Mouse (Mus musculus) embryonic facial prominence, embryonic 11.5 days (tissue): ENCODE measurements around the gene Zbtb18. TPM values are rescaled to one million over a fixed set of nuclear protein-coding genes. Genes with fewer than 3 reads are reported as not detected.

Source experiments
- ATAC-seq: fragments of 200-750 bp; cut with Nextera tagmentation; replicated peaks from 2 replicates; pipeline ENCODE4 v1.8.0; 2017; ENCODE audit warnings: low read depth; ENCODE audit not compliant: insufficient number of reproducible peaks, low FRiP score, low TSS enrichment
- DNase-seq: peaks from one replicate; pipeline ENCODE4 v3.0.0-alpha.2; 2015; ENCODE audit warnings: low spot score
- H3K27ac ChIP-seq: fragments of 300-500 bp; sonication (generic); replicated peaks from 2 replicates; pipeline ENCODE4 v1.5.1; 2014; ENCODE audit warnings: mild to moderate bottlenecking, low read depth, low read length, control low read depth
- H3K27me3 ChIP-seq: fragments of 300-500 bp; sonication (generic); 2 replicates; pipeline ENCODE4 v1.6.1; 2014; ENCODE audit warnings: mild to moderate bottlenecking, low read length, moderate library complexity, mixed read lengths; ENCODE audit not compliant: control insufficient read depth, insufficient read depth
- H3K36me3 ChIP-seq: fragments of 300-500 bp; sonication (generic); replicated peaks from 2 replicates; pipeline ENCODE4 v1.6.1; 2014; ENCODE audit warnings: low read depth, mild to moderate bottlenecking, low read length, moderate library complexity, mixed read lengths; ENCODE audit not compliant: control insufficient read depth, insufficient read depth
- H3K4me1 ChIP-seq: fragments of 300-500 bp; sonication (generic); 2 replicates; pipeline ENCODE4 v1.6.1; 2014; ENCODE audit warnings: low read length, mixed read lengths; ENCODE audit not compliant: control insufficient read depth, insufficient read depth
- H3K4me2 ChIP-seq: fragments of 300-500 bp; sonication (generic); 2 replicates; pipeline ENCODE4 v1.6.1; 2014; ENCODE audit warnings: low read depth, mild to moderate bottlenecking, control low read depth, low read length, moderate library complexity
- H3K4me3 ChIP-seq: fragments of 300-500 bp; sonication (generic); 2 replicates; pipeline ENCODE4 v1.5.1; 2014; ENCODE audit warnings: low read depth, low read length, control low read depth
- H3K9ac ChIP-seq: fragments of 300-500 bp; sonication (generic); replicated peaks from 2 replicates; pipeline ENCODE4 v1.6.1; 2014; ENCODE audit warnings: mild to moderate bottlenecking, control low read depth, low read length
- H3K9me3 ChIP-seq: fragments of 300-500 bp; sonication (generic); replicated peaks from 2 replicates; pipeline ENCODE4 v1.6.1; 2016; ENCODE audit warnings: mild to moderate bottlenecking, low read length, inconsistent platforms, mixed read lengths; ENCODE audit not compliant: control insufficient read depth
- WGBS: fragments of 180-500 bp; shearing (Covaris S2); extraction: QIAGEN DNeasy Blood & Tissue Kit; methylation state at CpG from one replicate; pipeline ENCODE4 v1.1.7; 2014; 5-methylcytosine and 5-hydroxymethylcytosine counted together
- polyA plus RNA-seq: library from polyadenylated mRNA; unstranded; fragments of >200 nt; fragmentation: Nextera tagmentation; extraction: Ambion mirVana; gene quantifications from 2 replicates; pipeline ENCODE4 v1.2.1, GENCODE M21; 2014

Zbtb18 gene
- polyA plus RNA-seq, 1 experiment from 2014 or later, result 6.6 TPM

DNA sequence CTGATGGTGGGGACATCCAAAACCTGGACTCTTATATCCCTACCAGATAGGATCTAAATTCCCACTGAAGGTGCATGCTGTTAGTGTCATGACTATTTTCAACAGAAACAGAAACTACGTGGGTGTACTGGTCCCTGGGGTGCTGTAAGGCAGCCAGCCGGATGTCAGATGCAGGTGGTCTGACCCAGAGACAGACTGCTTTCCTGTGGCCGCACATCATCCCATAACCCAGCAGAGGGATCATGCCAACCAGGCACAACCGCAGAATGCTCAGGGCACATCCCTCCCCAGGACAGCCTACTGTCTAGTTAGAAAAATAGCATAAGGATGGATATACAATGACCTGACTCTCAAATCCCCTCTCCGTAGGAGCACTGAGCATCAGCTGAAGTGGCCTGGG, 14.3 kb upstream of the Zbtb18 start:
- 73% methylated on average over 5 of the region's 5 CpGs for WGBS
- no peak for DNase-seq
- H3K4me3 ChIP-seq, result no peak overlapping the region
- no peak overlapping the region for H3K27ac ChIP-seq
- no peak for ATAC-seq
- no peaks in the 10 kb centered on the region for H3K9me3 ChIP-seq
- H3K4me2 ChIP-seq, result no peak overlapping the region
- H3K27me3 ChIP-seq, result no peaks in the 10 kb centered on the region
- no peaks in the 10 kb centered on the region for H3K36me3 ChIP-seq
- H3K9ac ChIP-seq, result no peak overlapping the region
- no peaks in the 10 kb centered on the region for H3K4me1 ChIP-seq

DNA sequence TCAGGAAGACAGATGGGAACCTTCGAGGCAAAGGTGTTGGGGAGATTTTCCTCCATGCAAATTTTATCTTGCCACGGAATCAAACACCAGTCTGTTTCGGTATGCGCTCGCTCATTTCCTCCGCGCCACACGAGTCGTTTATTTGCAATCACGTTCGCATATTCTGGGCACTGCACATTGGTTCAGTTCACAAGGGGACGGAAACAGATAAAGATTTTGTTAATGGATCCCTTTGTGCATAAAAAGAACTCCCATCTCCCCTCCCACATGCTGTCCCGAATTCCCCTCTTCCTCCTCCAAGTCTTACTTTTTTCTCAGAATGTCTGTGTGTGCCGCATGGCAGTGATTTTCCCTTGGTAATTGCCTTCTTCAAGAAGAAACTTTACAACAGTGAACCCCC, 13.8 kb upstream of the Zbtb18 start:
- DNase-seq (no peak), ATAC-seq (no peak)
- no peak overlapping the region for H3K4me2 ChIP-seq

DNA sequence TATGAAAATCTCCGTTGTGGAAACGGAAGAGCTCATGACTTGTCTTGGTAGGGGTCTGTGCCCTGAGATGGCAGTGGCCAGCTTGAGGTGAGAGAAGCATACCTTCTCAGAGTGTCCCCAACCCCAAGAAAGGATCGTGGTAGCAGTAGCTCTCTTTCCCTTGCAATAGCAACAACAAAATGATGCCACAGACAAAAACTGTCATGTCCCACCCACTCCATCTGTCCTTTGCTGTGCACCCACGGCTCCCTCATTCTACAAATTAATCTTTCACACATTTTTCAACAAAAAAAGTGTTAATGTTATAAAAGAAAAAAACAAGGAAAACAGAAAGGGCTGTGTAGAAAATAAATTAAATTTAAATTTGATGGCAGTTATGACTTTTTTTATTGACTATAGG, 13.1 kb upstream of the Zbtb18 start:
- H3K9me3 ChIP-seq, result no peaks in the 10 kb centered on the region
- ATAC-seq (no peak), DNase-seq (no peak)
- no peak overlapping the region for H3K4me2 ChIP-seq
- no peaks in the 10 kb centered on the region for H3K36me3 ChIP-seq
- no peak overlapping the region for H3K27ac ChIP-seq
- no peak overlapping the region for H3K4me3 ChIP-seq
- no peaks in the 10 kb centered on the region for H3K27me3 ChIP-seq
- no peak overlapping the region for H3K9ac ChIP-seq
- WGBS, result 84% methylated on average over 4 of the region's 4 CpGs
- no peaks in the 10 kb centered on the region for H3K4me1 ChIP-seq

More for the DNA sequence above, 13.8 kb upstream of the Zbtb18 start:
- H3K36me3 ChIP-seq, result no peaks in the 10 kb centered on the region
- H3K9me3 ChIP-seq, result no peaks in the 10 kb centered on the region
- H3K4me3 ChIP-seq, result no peak overlapping the region
- no peaks in the 10 kb centered on the region for H3K27me3 ChIP-seq
- no peaks in the 10 kb centered on the region for H3K4me1 ChIP-seq
- no peak overlapping the region for H3K9ac ChIP-seq
- no peak overlapping the region for H3K27ac ChIP-seq
- WGBS, result 81% methylated on average over 14 of the region's 14 CpGs

DNA sequence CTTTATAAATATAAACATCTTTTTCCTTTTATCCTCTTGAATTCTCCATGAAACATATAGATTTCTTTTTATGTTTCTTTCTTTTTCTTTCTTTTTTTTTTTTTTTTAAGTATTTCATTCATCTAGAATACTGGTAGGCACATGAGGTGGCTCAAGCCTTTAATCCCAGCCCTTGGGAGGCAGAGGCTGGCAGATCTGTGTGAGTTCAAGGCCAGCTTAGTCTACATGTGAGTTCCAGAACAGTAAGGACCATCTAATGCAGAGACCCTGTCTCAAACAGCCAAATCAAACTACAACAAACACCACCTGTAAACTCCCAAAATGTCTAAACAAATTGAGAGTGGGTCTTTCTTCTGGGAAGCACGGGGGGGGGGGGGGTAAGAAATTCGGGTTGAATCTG, 1.7 kb upstream of the Zbtb18 start:
- WGBS, result no CpG with 5 or more reads among the region's 2 CpGs
- Histone ChIP-seq H3K9me3 (no peaks in the 10 kb centered on the region), H3K9ac (no peak overlapping the region), H3K36me3 (no peaks in the 10 kb centered on the region), H3K4me2 (no peak overlapping the region), H3K4me3 (no peak overlapping the region), H3K27ac (no peak overlapping the region), H3K4me1 (peaks cover under 1% of the 10 kb centered on the region), H3K27me3 (no peaks in the 10 kb centered on the region)
- DNase-seq (no peak), ATAC-seq (no peak)

DNA sequence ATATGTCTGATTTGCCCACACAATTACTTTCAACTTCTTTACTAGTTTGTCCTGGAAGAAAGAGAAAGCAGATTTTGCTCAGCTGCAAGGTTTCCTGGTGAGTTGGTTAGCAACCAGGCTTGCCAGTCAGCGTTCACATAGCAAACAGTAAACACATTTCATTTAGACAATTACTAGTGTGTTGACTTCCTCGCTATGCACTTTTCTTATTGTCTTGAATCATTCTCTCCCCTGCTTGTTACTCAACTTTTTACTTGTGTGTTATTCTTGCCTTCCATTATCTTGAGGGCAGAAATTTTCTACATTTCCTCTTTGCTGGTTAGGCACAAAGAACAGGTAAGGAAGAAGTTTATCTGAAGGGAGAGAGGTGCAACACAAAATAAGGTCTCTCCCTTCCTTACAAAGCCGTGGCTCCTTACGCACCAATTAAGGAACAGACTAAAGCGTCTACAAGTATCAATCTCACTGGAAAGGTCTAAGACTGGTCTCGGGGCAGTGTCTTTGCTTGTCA, 1.1 kb upstream of the Zbtb18 start:
- Histone ChIP-seq H3K27ac (peak overlapping the region; percentile 90), H3K4me1 (peaks cover 2% of the 10 kb centered on the region), H3K36me3 (no peaks in the 10 kb centered on the region), H3K9ac (peak overlapping the region; percentile 77), H3K4me2 (peak overlapping the region; percentile 75), H3K4me3 (peak overlapping the region; percentile 70), H3K27me3 (no peaks in the 10 kb centered on the region), H3K9me3 (no peaks in the 10 kb centered on the region)
- no peak for ATAC-seq
- DNase-seq, result no peak
- WGBS, result under 1% methylated on average over 6 of the region's 6 CpGs

DNA sequence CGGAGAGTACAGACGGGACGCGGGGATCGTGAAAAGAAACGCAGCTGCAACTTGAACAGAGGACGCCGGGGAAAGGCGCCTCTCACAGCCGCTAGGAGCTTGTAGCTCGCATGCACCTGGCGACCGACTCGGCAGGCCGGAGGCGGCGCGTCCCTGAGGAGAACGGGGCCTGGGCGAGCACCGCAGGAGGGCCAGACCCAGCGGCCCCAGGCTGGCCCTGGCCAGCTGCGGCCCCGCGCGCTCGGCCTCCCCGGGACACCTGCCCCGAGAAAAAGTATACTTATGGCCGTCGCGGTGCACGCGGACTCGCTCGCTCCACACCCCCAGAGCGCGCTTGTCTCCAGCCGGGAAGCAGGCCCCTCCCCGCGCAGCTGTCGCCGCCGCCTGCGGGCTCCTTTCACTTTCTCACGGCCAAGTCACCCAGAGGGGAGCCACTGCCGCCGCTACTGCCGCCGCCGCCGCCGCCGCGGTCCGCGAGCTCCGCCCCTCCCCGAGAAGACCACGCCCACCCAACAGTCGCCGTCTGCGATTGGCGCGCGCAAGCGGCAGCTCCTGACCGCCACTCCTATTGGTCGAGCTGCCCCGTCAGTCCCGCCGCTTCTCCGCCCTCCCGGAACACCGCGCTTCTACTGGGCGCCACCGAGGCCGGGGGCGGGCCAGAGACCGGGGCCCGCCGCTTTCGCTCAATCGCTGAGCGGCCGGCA, 507 bp upstream of the Zbtb18 start:
- under 1% methylated on average over 77 of the region's 87 CpGs for WGBS

DNA sequence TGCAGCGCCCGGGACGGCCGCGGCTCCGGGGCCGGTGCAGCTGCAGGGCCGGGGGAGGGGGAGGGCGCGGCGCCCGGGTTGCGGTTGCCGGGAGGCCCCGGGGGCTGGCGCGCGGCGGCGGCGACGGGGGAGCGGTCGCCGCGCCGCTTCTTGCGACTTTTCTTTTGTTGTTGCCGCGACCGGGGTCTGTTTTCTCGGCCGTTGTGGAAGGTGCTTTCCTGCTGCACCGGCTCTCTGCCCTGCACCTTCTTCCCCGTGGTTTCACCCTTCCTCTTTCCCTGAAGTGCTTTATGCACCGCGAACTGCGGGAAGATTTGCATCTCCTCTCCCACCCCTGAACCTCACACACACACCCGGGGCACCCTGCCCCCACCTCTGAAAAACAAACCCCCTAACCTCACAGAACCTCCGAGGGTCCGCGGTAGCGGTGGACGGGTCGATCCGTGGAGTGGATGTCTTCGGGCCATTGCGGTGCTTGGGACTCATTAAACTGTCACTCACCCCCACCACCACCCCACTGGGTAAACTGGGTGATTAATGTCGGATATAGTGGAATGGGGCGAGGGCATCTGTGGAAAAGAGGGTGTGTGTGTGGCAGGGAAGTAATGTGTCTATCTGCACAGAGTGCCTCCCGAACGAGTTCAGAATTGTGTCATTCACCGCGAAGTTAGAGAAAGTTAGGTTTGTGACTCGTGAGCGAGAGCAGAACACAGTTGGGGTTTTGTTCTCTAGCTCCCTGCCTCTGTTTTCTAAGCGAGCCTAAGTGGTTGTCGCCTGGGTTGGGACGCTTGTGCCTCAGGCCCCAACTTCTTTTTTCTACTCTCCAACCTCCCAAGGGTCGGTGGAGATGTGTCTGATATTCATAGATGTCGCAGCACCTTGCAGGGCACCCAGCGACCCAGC, 921 bp downstream of the Zbtb18 start:
- ATAC-seq, result 0 out of 2 replicates have a peak, but pooled peaks have one; percentile 5
- H3K4me1 ChIP-seq, result peaks cover 12% of the 10 kb centered on the region
- under 1% methylated on average over 41 of the region's 62 CpGs for WGBS
- peak overlapping the region; percentile 81 for H3K4me2 ChIP-seq
- no peaks in the 10 kb centered on the region for H3K9me3 ChIP-seq
- no peaks in the 10 kb centered on the region for H3K27me3 ChIP-seq
- H3K27ac ChIP-seq, result peak overlapping the region; percentile 93
- H3K36me3 ChIP-seq, result no peaks in the 10 kb centered on the region
- peak overlapping the region; percentile 90 for H3K9ac ChIP-seq
- peak overlapping the region; percentile 82 for H3K4me3 ChIP-seq
- peak; percentile 42 for DNase-seq

More for the DNA sequence above, 507 bp upstream of the Zbtb18 start:
- Histone ChIP-seq H3K4me3 (peak overlapping the region; percentile 82), H3K36me3 (no peaks in the 10 kb centered on the region), H3K27me3 (no peaks in the 10 kb centered on the region), H3K9ac (peak overlapping the region; percentile 77), H3K4me2 (peak overlapping the region; percentile 75), H3K4me1 (peaks cover 2% of the 10 kb centered on the region), H3K27ac (peak overlapping the region; percentile 90), H3K9me3 (no peaks in the 10 kb centered on the region)
- peak; percentile 97 for DNase-seq
- ATAC-seq, result peak; percentile 99
